Mouse (Mus musculus): ENCODE results near the gene Rasal2.
A peak's percentile ranks its signal among the peaks of the same experiment; 100 is the strongest.

Rasal2 gene

GRCm38 (mm10) chr1:157412454-157413369, at the start of gene Rasal2:
TSS of gene Rasal2 (minus strand) at chr1:157412595.
- DNase-seq (ENCODE audit: low spot score) = peak; percentile 88

DNA sequence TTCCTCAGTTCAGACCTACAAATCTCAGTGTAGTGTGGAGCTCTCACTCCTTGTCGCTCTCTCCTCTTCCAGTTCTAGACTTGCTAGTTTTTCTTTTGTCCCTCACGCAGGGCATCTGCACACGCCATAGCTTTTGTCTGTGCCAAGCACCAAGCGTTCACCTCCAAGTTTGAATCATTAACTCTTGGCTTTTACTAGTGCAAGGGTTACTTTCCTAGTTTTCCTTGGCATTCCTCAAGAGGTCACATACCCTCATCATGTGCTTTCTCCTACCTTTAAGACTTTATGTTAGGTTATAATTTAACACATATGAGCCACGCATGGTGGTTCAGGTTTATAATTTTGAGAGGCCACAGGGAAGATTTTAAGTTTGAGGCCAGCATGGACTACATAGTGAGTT, 48.9 kb upstream of the Rasal2 start:
- DNase-seq (ENCODE audit: low spot score) = no peak

GRCm38 (mm10) chr1:157459904-157460303, 47.5 kb upstream of the Rasal2 start:
- DNase-seq (ENCODE audit: low spot score) = no peak

GRCm38 (mm10) chr1:157458421-157459208, 46.2 kb upstream of the Rasal2 start, which contains the start of gene Cryzl2:
TSS of gene Cryzl2 (plus strand) at chr1:157458577.
- DNase-seq (ENCODE audit: low spot score) = peak; percentile 30

DNA sequence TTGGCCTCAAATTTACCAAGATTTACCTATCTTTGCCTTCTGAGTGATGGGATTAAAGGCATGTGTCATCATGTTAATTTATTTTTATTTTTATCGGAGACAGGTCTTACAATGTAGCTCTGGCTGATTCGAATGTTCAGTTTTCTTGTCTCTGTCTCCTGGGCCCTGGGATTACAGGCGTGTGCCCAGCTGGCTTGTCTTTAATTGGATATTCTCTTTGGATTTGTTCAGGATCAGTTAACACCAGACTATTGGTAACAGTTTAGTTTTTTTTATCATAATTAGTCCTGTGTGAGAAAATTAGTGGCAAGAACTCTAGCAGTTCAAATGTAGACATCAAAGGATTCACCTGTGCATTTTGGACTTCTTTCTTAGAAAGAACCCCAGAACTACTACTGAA, 45.4 kb upstream of the Rasal2 start:
- no peak for DNase-seq (ENCODE audit: low spot score)

GRCm38 (mm10) chr1:157454876-157455275, 42.5 kb upstream of the Rasal2 start:
- DNase-seq (ENCODE audit: low spot score) = no peak

DNA sequence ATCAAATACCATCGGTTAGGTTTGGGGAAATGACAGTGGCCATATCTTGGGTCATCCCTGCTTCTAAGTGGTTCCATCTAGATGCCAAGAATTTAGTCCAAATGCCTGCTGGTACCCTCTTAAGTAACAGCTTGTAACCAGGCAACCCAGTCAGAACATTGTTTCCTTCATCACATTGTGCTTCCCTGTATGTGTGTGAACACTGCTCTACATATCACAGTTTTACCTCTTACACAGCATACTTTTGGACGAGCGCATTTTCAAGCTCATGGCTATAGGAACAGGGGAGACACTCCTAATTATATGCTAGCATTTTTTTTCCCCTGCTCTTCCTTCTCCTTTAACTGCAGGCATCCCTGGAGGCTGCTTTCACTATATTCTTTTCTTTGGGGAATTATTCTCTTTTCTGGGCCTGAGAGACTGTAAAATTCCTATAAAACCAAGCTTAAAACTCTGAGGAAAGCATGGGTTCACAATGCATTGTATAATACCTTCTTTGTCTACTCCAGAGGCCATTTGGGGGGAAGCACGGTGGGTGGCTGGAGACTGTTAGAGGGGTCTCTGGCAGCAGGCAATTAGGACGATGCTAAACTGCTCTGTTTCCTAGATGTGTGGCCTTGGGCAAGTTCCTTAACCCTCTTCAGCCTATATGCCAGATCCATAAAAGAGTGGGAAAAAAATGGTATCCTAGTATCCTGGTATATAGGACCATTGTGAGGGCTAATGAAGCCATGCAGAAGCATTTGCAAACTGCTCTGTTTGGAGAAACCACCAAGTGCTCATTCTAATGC, 40.6 kb upstream of the Rasal2 start:
- DNase-seq (ENCODE audit: low spot score) = no peak

DNA sequence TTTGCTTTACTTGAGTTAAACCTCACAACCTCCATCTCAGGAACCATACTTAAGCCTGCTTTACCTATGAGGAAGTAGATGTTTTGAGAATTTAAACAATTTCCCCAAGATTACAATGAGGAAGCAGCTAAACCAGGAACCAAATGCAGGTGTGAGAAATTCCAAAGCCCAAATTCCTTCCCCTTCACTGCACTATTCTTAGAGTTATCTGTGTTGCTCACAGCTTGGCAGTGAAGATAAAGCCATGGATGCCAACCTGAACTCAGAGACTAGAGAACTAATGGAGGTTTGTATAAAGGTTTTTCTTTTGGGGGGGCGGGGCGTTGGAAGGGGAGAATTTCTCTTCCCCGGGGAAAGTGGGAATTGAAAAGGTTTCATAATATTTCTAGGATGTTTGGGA, 39.9 kb upstream of the Rasal2 start:
- DNase-seq (ENCODE audit: low spot score) = no peak

DNA sequence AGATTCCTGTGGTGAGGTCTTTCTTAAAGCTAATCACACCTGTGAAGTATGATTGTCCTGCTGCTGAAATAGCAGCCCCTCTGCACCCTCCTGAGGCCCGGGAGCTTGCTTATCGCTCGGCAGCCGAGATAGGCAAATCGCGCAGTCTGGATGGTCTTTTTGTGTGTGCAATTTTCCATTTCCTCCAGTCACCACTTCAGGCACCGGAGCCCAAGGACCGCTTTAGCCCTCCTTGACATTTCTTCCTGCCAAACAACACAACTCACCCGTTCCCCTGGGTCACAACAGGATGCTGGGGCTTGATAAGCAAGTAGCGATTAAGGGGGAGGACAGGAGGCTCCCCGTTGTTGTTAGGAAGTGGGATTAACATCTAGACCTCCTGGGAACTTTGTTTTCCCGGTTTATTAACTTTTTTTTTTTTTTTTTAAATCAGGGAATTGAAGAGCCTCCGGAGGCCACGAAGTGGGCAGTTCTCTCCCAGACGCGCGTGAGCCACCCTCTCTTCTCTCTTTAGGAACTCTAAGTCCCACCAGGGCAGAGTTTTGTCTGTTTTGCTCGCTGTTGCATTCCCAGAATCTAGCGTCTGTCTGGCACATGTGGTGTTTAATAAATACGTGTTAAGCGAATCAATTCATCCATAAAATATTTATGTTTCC, 37.7 kb upstream of the Rasal2 start:
- no peak for DNase-seq (ENCODE audit: low spot score)

DNA sequence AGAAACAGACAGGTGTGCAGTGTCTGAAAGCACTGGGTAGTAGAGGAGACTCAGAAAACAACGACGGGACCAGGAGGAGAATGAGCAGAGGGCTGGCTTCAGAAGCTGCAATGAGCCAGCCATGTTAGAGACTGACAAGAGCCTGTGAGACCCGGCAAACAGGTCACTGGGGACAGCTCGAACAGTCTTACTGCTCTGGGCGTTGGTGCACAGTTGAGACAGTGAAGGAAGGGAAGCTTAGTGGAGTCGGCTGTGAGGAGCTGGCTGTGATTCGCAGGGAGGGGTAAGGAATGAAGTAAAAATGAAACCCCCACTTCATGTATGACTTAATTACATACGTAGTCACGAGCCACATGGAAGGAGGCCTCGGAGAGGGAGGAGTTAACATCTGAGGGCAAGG, 37.1 kb upstream of the Rasal2 start:
- no peak for DNase-seq (ENCODE audit: low spot score)

- no peak for DNase-seq (ENCODE audit: low spot score)
These were observed 36.4 kb upstream of the Rasal2 start for GRCm38 (mm10) chr1:157448805-157449188.

- no peak for DNase-seq (ENCODE audit: low spot score)
These were observed 35.9 kb upstream of the Rasal2 start for GRCm38 (mm10) chr1:157448164-157448804.

GRCm38 (mm10) chr1:157447142-157447541, 34.7 kb upstream of the Rasal2 start:
- no peak for DNase-seq (ENCODE audit: low spot score)

DNA sequence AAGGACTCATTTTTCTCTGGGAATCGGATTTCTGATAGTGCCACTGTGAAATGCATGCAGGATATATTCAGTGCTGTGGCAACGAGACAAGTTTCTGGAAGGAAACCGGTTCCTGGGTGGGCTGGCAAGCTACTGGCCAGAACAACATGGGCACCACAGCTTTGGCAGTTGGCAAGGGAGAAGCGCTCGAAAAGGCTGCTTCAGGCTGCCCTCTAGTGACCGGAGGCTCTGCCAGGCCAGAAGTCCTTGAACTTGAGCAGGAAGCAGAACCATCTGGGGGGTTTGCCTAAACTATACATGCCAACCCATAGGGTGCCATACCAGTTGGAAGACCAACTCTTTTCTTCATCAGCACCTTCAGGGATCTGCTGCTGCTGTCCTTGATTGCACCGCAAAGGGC, 33.9 kb upstream of the Rasal2 start:
- no peak for DNase-seq (ENCODE audit: low spot score)

DNA sequence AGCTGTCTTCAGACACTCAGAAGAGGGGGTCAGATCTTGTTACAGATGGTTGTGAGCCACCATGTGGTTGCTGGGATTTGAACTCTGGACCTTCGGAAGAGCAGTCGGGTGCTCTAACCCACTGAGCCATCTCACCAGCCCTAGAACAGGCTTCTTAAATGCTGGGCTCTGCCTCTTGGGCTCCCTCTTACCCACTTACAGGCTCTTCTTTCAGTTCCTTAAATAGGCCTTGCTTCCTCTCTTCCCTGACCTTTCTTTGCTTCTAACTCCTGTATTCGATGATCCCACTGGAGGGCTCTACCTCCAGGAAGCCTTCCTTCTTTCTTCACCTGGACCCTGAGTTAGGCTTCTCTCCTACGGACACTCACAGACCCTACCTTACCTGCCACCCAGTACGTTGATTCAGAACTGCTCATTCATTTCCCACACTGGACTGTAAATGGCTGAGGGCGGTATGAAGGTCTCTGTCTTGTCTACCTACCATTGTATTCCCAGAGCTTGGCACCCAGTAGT, 33.1 kb upstream of the Rasal2 start:
- DNase-seq (ENCODE audit: low spot score) = no peak

DNA sequence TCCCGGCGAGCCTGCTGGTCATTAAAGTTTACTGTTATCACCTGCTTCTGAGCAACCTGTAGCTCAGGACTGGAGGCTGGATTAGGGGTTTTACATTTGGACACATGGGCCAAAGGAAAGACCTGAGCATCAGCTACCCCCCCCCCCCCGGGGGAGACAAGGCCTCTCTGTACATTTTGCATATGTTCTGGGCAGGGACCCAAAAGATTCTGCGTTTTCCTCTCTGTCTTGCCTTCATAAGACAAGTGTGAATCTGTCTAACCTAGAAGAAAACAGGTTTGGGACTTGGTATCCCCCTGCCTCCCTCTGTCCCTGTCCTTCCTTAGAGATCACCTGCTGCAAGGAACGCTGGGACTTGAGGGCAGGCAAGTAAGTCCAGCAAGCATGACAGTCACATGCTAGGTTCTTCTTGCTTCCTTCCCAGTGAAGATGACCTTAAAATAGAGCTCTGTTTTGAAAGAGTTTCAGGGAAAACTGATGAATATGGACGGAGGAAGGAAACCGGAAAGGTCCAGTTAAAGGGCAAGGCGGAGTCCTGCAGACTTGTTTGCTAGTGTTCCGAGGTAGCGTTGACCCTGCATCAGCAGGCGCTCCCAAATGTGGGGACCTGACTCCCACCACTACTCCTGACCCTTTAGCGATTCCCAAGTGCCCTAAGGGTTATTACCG, 32.4 kb upstream of the Rasal2 start:
- DNase-seq (ENCODE audit: low spot score) = no peak

DNA sequence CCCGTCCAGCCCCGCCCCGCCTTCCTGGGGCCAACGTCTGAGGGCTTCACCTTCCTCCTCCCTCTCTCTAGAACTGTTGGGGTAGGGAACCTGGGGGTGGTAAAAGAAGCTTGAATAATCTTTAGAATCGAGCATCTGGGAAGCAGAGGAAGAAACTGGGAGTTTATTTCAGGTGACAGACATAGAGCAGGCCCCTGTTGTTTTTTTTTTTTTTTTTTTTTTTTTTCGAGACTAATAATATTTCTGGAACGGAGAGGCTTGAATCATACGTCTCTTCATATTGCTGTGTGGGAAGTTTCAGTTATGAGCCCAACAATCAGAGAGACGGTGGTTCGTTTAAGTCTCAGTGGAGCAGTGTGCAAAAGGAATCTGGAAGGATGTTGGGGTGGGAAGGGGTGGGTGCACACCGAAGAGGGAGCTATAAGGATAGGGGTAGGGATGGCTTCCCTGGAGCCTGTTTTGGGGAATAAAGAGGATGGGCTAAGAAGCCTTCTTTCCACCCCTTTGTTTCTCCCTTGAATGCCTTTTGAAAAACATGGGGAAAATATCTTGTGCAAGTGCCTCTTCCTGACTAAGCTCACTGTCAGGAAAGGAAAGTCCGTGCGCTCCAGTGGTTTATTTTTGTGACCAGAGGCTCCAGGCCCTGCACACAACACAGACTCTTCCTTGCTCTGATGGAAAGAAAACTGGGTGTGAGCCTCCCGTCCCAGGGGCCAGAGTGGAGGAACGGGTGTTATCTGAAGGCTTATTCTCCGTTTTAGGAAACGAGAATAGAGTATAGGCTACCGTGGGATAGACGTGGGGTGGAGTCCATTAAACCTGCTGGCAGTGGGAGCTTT, 31.5 kb upstream of the Rasal2 start:
- no peak for DNase-seq (ENCODE audit: low spot score)

GRCm38 (mm10) chr1:157443026-157443722, 30.8 kb upstream of the Rasal2 start:
- DNase-seq (ENCODE audit: low spot score) = no peak

All from urinary bladder, postnatal 10 days (tissue).